Mouse (Mus musculus) ES-E14 (cell line): ENCODE measurements around the gene Cd79b. TPM values are rescaled to one million over a fixed set of nuclear protein-coding genes. Genes with fewer than 3 reads are reported as not detected.

Source experiments
- DNase-seq: peaks from one replicate; pipeline ENCODE4 v3.0.0-alpha.2; 2013; ENCODE audit warnings: low read depth, low spot score
- H3K27ac ChIP-seq: 2 replicates; pipeline ENCODE4 v1.5.1; 2012; ENCODE audit warnings: low read depth, mild to moderate bottlenecking, low read length, moderate library complexity, mixed read lengths; ENCODE audit not compliant: poor library complexity, insufficient read depth, severe bottlenecking
- H3K36me3 ChIP-seq: 2 replicates; pipeline ENCODE4 v1.6.1; 2012; ENCODE audit warnings: mild to moderate bottlenecking, low read length, moderate library complexity, mixed read lengths; ENCODE audit not compliant: control insufficient read depth, poor library complexity, insufficient read depth, severe bottlenecking
- H3K4me1 ChIP-seq, 2 experiments: fragments of 150-350 bp in 1 of 2; sonication (generic) in 1 of 2; 2 replicates each; pipeline ENCODE4 v1.6.1; 2012; ENCODE audit warnings: low read length in 2 of 2, mild to moderate bottlenecking in 1 of 2, mixed read lengths in 1 of 2; ENCODE audit not compliant: control insufficient read depth in 2 of 2, insufficient read depth in 2 of 2, poor library complexity in 1 of 2
- H3K4me3 ChIP-seq, 2 experiments: fragments of 150-350 bp in 1 of 2; sonication (generic) in 1 of 2; 2 replicates each; pipeline ENCODE4 v1.5.1; 2012; ENCODE audit warnings: low read length in 2 of 2, low read depth in 1 of 2, mild to moderate bottlenecking in 1 of 2, mixed read lengths in 1 of 2; ENCODE audit not compliant: insufficient read depth in 1 of 2, poor library complexity in 1 of 2, severe bottlenecking in 1 of 2
- H3K9ac ChIP-seq: 2 replicates; pipeline ENCODE4 v1.6.1; 2012; ENCODE audit warnings: low read depth, mild to moderate bottlenecking, low read length, mixed read lengths; ENCODE audit not compliant: poor library complexity, insufficient read depth, severe bottlenecking
- H3K9me3 ChIP-seq: fragments of 150-350 bp; sonication (generic); 2 replicates; pipeline ENCODE4 v1.6.1; 2012; ENCODE audit warnings: low read depth, mild to moderate bottlenecking, low read length; ENCODE audit not compliant: control insufficient read depth, insufficient read depth
- CHD2 ChIP-seq: IDR thresholded peaks from 2 replicates; pipeline ENCODE4 v1.6.1; 2014; ENCODE audit warnings: mild to moderate bottlenecking, low read depth, low read length, inconsistent platforms
- HCFC1 ChIP-seq: IDR thresholded peaks from 2 replicates; pipeline ENCODE4 v1.6.1; 2012; ENCODE audit warnings: low read length, inconsistent platforms, borderline replicate concordance; ENCODE audit not compliant: insufficient read depth
- MAFK ChIP-seq: IDR thresholded peaks from 2 replicates; pipeline ENCODE4 v1.6.1; 2014; ENCODE audit warnings: mild to moderate bottlenecking, low read depth, low read length, inconsistent platforms; ENCODE audit not compliant: insufficient read depth
- ZC3H11A ChIP-seq: IDR thresholded peaks from 2 replicates; pipeline ENCODE4 v1.6.1; 2012; ENCODE audit warnings: low read depth, mild to moderate bottlenecking, inconsistent platforms, low read length, borderline replicate concordance
- ZNF384 ChIP-seq: IDR thresholded peaks from 2 replicates; pipeline ENCODE4 v1.6.1; 2012; ENCODE audit warnings: low read depth, low read length, inconsistent platforms
- in situ Hi-C, 2 experiments: fragments of 600-800 bp; cut with MboI; formaldehyde crosslinking; loops; one replicate each; pipeline ENCODE4 v1.15.1; 2025; ENCODE audit warnings: low sequenced_read_pairs in 2 of 2, inconsistent platforms in 1 of 2; ENCODE audit not compliant: unreplicated experiment in 2 of 2
- total RNA-seq: library from RNA; depleted of rRNA; stranded (reverse); fragments of 300-350 nt; gene quantifications from 2 replicates; pipeline ENCODE4 v1.2.3, GENCODE M21; 2012

The Cd79b gene
- total RNA-seq, 1 experiment, result 3.6 TPM

DNA sequence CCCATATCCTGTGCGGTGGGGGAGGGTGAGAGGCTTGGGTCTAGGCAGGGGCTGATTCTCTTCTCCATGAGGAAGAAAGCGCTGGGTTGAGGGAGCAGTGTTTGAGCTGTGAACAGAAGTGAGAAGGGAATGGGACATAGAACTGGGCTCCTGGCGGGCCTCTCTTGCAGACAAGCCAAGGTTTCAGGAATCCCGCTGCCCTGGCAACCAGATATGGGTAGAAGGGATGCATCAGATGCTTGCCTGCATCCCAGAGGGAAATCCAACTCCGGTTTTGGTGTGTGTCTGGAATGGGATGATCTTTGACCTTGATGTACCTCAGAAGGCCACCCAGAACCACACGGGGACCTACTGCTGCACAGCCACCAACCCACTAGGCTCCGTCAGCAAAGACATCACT, 28.4 kb downstream of the Cd79b start:
- Histone ChIP-seq H3K9ac (no peak overlapping the region), H3K4me3 (no peak overlapping the region), H3K27ac (no peak overlapping the region), H3K9me3 (no peaks in the 10 kb centered on the region), H3K4me1 (no peaks in the 10 kb centered on the region), H3K36me3 (no peaks in the 10 kb centered on the region)
- DNase-seq, result no peak
- TF ChIP-seq ZNF384 (no peak), HCFC1 (no peak)
- in situ Hi-C loops, result no loop called here

- H3K27ac ChIP-seq, result no peak overlapping the region
- TF ChIP-seq ZNF384 (no peak), HCFC1 (no peak), ZC3H11A (no peak), CHD2 (no peak), MAFK (no peak)
- in situ Hi-C loops, result no loop called here
These were observed 30.4 kb downstream of the Cd79b start for GRCm38 (mm10) chr11:106284126-106284525.

GRCm38 (mm10) chr11:106283371-106283770, 31.2 kb downstream of the Cd79b start:
- TF ChIP-seq ZNF384 (no peak), MAFK (no peak), HCFC1 (no peak), CHD2 (no peak), ZC3H11A (no peak)
- DNase-seq, result no peak
- no peaks in the 10 kb centered on the region for H3K36me3 ChIP-seq
- no peaks in the 10 kb centered on the region for H3K4me1 ChIP-seq
- no peak overlapping the region for H3K4me3 ChIP-seq
- in situ Hi-C loops, result no loop called here
- H3K27ac ChIP-seq, result no peak overlapping the region
- H3K9ac ChIP-seq, result no peak overlapping the region
- no peaks in the 10 kb centered on the region for H3K9me3 ChIP-seq

More at GRCm38 (mm10) chr11:106284126-106284525, 30.4 kb downstream of the Cd79b start:
- H3K36me3 ChIP-seq, result no peaks in the 10 kb centered on the region
- H3K4me3 ChIP-seq, result no peak overlapping the region
- no peak overlapping the region for H3K9ac ChIP-seq
- no peaks in the 10 kb centered on the region for H3K9me3 ChIP-seq
- DNase-seq, result no peak
- H3K4me1 ChIP-seq, result no peaks in the 10 kb centered on the region

GRCm38 (mm10) chr11:106282452-106282851, 32.1 kb downstream of the Cd79b start:
- DNase-seq, result no peak
- no peak overlapping the region for H3K4me3 ChIP-seq
- no peaks in the 10 kb centered on the region for H3K4me1 ChIP-seq
- H3K27ac ChIP-seq, result no peak overlapping the region
- H3K9me3 ChIP-seq, result no peaks in the 10 kb centered on the region
- H3K36me3 ChIP-seq, result no peaks in the 10 kb centered on the region
- in situ Hi-C loops, result no loop called here
- TF ChIP-seq ZNF384 (no peak), ZC3H11A (no peak), MAFK (no peak), HCFC1 (no peak), CHD2 (no peak)
- H3K9ac ChIP-seq, result no peak overlapping the region

DNA sequence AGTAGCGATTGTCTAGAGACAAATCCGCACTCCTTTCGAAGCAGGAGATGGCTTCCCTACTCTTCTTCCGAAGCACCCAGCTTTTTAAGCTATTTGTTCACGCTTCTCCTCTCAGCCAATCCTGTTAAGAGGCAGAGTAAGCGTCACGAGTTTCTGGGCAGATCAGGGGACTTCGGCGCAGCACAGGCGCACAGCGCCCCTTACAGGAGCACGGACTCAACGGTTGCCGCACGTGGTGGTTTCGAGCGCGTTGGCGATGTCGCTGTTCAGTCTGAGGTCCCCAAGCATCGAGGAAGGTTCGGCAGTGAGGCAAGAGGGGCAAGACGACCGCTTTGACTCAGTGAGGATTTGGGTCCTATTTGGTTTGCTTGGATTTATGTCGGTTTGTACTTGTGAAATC, 38.1 kb downstream of the Cd79b start, which contains the start of gene Tcam1:
TSS of gene Tcam1 (plus strand) at position 219 of the 400 bp plus-strand sequence.
- TF ChIP-seq ZNF384 (no peak), HCFC1 (peak; percentile 68; the same call in 1 of the 2 replicates), CHD2 (peak; percentile 98), ZC3H11A (no peak), MAFK (no peak)

More for the DNA sequence above, 38.1 kb downstream of the Cd79b start, which contains the start of gene Tcam1:
- in situ Hi-C loops, result no loop called here
- no peaks in the 10 kb centered on the region for H3K9me3 ChIP-seq
- peak; percentile 94 for DNase-seq
- H3K9ac ChIP-seq, result no peak within 1 kb of the TSS
- no peak within 1 kb of the TSS for H3K27ac ChIP-seq
- H3K36me3 ChIP-seq, result no peaks in the 10 kb centered on the region
- peaks cover 2 to 13% of the 10 kb centered on the region in 2 experiments; a peak in 3 of 4 replicates for H3K4me1 ChIP-seq
- H3K4me3 ChIP-seq, result no peak within 1 kb of the TSS
